Mouse (Mus musculus): ENCODE measurements around the gene Yipf1. TPM values are rescaled to one million over a fixed set of nuclear protein-coding genes. Genes with fewer than 3 reads are reported as not detected.

Yipf1 gene
- polyA plus RNA-seq (2017; shearing (Covaris generic)) = 50.9 TPM

GRCm38 (mm10) chr4:107313690-107314478 is at the start of gene Yipf1:
Gene Yipf1, plus strand, starts transcription at chr4:107314363.

DNA sequence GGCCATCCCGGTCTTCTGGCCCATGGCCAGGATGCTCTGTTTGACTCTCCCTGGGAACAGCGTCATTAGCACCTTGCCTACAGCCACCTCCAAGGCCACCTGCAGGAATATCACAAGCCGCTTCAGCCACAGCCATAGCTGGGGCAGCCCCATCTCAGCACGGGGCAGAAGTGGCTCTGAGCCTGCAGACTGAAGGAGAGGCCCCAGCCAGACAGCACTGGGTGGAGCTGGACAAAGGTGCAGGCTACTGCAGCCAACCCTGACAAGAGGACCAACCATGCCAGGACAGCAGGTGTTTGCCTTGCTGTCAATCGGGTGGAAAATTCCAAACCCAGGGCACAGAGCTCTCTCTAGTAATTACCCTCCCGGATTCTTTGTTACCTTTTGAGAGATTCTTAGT is 7.2 kb upstream of the Yipf1 start, which contains the start of gene Dio1:
Gene Dio1, minus strand, starts transcription at position 204 of the 400 bp plus-strand sequence.

DNA sequence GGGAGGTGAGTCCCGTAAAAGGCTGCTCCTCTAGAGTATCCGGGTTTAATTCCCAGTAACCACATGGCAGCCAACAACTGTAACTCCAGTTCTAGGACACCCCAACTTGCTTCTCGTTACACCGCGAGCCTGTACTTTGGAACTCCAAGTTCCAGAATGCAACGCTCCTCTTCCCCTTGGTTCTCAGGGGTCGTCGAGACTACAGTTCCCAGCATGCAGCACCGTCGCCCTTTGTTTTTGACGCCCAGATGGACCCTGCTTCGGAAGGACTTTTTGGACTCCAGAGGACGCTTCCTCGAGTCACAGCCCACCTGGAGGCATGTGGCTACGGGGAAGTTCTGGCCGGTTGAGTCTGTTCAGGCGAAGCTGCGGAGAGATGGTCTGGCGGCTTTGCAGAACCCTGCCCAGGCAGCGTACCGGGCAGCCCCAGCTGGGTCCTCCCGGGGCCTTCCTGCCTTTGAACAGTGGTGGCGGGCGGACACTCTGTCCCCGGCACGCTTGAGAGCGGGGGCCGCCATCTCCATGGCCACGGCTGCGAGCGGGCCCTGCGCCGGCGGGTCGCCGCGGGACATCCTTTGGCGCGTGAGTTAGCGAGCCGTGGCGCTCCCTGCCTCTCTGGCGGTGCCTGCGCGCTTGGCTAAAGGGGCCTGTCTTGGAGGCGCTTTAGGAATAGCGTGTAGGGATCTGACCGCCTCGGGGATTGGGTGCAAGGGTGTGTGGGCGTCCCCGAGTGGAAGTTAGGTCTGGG is 53.6 kb downstream of the Yipf1 start, which contains the start of gene Ndc1:
Gene Ndc1, plus strand, starts transcription at position 218 of the 748 bp plus-strand sequence.

Other genes with a start within 250 kb of the Yipf1 start
- 54.3 TPM for gene Mrpl37, start 247.5 kb upstream of the Yipf1 start, polyA plus RNA-seq (2017; shearing (Covaris generic))
- 11.6 TPM for gene Cyb5rl, start 247.4 kb upstream of the Yipf1 start, polyA plus RNA-seq (2017; shearing (Covaris generic))
- not detected for gene Cdcp2, start 217.5 kb upstream of the Yipf1 start, polyA plus RNA-seq (2017; shearing (Covaris generic))
- 349 TPM for gene Tmem59, start 136.0 kb upstream of the Yipf1 start, polyA plus RNA-seq (2017; shearing (Covaris generic))
- 26.6 TPM for gene Tceanc2, start 135.2 kb upstream of the Yipf1 start, polyA plus RNA-seq (2017; shearing (Covaris generic))
- not detected for gene Ldlrad1, start 105.2 kb upstream of the Yipf1 start, polyA plus RNA-seq (2017; shearing (Covaris generic))
- gene Lrrc42, start 60.8 kb upstream of the Yipf1 start, polyA plus RNA-seq (2017; shearing (Covaris generic)) = 37.1 TPM
- 24.7 TPM for gene Hspb11, start 60.8 kb upstream of the Yipf1 start, polyA plus RNA-seq (2017; shearing (Covaris generic))
- gene Dio1, start 7.2 kb upstream of the Yipf1 start, polyA plus RNA-seq (2017; shearing (Covaris generic)) = not detected
- gene Ndc1, start 53.4 kb downstream of the Yipf1 start, polyA plus RNA-seq (2017; shearing (Covaris generic)) = 11.8 TPM
- 0.29 TPM for gene Glis1, start 120.2 kb downstream of the Yipf1 start, polyA plus RNA-seq (2017; shearing (Covaris generic))